Mouse (Mus musculus) lung, postnatal 0 days (tissue): ENCODE measurements at regions not wholly inside any gene's neighbourhood (a gene's known extent, or its start where the extent isn't known, plus 50 kb on each side); places are given as distances from the start of the nearest gene placed in this dataset.

ENCODE experiments used
- ATAC-seq: fragments of 200-750 bp; cut with Nextera tagmentation; 2 replicates; pipeline ENCODE4 v1.8.0; 2017; ENCODE audit warnings: moderate library complexity
- DNase-seq: peaks from one replicate; pipeline ENCODE4 v3.0.0-alpha.2; 2016; ENCODE audit warnings: low spot score
- H3K27ac ChIP-seq: fragments of 300-500 bp; sonication (generic); 2 replicates; pipeline ENCODE4 v1.5.1; 2014; ENCODE audit warnings: antibody characterized with exemption, mild to moderate bottlenecking, low read length, mixed read lengths
- H3K27me3 ChIP-seq: fragments of 300-500 bp; sonication (generic); replicated peaks from 2 replicates; pipeline ENCODE4 v1.6.1; 2014; ENCODE audit warnings: low read length, mixed read lengths; ENCODE audit not compliant: insufficient read depth
- H3K36me3 ChIP-seq: fragments of 300-500 bp; sonication (generic); 2 replicates; pipeline ENCODE4 v1.6.1; 2014; ENCODE audit warnings: low read length, mixed read lengths; ENCODE audit not compliant: insufficient read depth
- H3K4me1 ChIP-seq: fragments of 300-500 bp; sonication (generic); 2 replicates; pipeline ENCODE4 v1.6.1; 2014; ENCODE audit warnings: antibody characterized with exemption, low read depth, low read length, mixed read lengths; ENCODE audit not compliant: insufficient read depth
- H3K4me2 ChIP-seq: fragments of 300-500 bp; sonication (generic); replicated peaks from 2 replicates; pipeline ENCODE4 v1.6.1; 2014; ENCODE audit warnings: low read depth, mild to moderate bottlenecking, low read length, moderate library complexity, mixed read lengths
- H3K4me3 ChIP-seq: fragments of 300-500 bp; sonication (generic); 2 replicates; pipeline ENCODE4 v1.5.1; 2014; ENCODE audit warnings: low read depth, low read length
- H3K9ac ChIP-seq: fragments of 300-500 bp; sonication (generic); replicated peaks from 2 replicates; pipeline ENCODE4 v1.6.1; 2014; ENCODE audit warnings: low read depth, mild to moderate bottlenecking
- H3K9me3 ChIP-seq: fragments of 300-500 bp; sonication (generic); 2 replicates; pipeline ENCODE4 v1.6.1; 2016; ENCODE audit warnings: low read length, mixed read lengths
- CTCF ChIP-seq: IDR thresholded peaks from 2 replicates; pipeline ENCODE4 v1.5.1; 2016; ENCODE audit warnings: antibody characterized with exemption, mild to moderate bottlenecking
- EP300 ChIP-seq: IDR thresholded peaks from 2 replicates; pipeline ENCODE4 v1.6.1; 2016; ENCODE audit warnings: antibody characterized with exemption, mild to moderate bottlenecking, control low read depth
- WGBS: fragments of 180-500 bp; shearing (Covaris S2); extraction: QIAGEN DNeasy Blood & Tissue Kit; methylation state at CpG from one replicate; pipeline ENCODE4 v1.1.7; 2014; 5-methylcytosine and 5-hydroxymethylcytosine counted together

DNA sequence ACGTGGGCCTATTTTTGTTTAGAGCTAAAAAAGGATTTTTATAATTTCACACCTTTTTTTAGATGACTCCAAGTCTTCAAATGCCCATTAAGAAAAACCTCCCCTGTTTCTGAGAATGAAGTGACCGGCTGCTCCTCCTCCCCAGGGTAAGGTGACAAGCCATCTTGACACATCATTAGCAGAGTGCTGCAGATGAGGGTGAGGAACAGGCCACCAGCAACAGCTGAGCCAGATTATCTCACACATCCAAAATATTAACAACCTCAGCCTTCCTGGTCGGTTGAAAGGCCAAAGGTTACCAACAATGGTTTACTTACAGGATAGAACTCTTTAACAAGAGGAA, 172.4 kb upstream of the Nabp1 start:
- TF ChIP-seq CTCF = no peak
- peak; percentile 45 for TF ChIP-seq EP300

DNA sequence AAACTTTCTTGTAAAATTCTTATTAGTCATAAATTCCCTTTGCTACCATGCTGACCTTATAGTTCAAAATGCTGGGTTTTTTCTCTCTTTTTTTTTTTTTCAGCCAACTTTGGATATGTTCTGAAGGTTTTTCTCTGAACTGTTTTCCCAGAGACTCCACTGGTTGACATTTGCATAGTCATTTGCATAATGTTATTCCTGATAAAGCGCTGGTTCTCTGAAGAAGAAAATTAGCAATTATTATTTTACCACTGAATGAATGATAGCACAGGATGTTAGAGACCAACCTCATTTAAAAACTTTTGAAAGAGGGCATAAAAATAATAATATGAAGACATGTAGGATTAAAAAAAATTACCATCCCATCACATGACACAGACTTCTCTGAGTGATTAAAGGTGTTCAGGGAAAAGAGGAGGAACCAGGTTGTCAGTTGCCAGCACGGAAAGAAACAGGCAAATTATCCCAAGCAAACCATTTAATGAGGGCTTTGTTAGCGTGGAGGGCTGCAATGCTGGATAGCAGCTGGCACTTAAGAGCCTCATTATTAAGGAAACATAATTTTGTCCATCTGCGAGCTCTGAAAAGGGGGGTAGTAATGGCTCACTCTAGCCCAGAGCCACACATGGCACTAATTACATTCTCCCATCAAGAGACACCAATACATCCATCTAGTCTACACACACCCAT, 171.9 kb upstream of the Nabp1 start:
- DNase-seq = no peak
- H3K27ac ChIP-seq = no peak overlapping the region
- 34% methylated on average over 4 of the region's 4 CpGs for WGBS
- ATAC-seq = peak; percentile 54
- H3K27me3 ChIP-seq = no peaks in the 10 kb centered on the region
- H3K4me1 ChIP-seq = no peaks in the 10 kb centered on the region
- no peaks in the 10 kb centered on the region for H3K9me3 ChIP-seq
- no peaks in the 10 kb centered on the region for H3K36me3 ChIP-seq
- no peak overlapping the region for H3K9ac ChIP-seq
- no peak overlapping the region for H3K4me2 ChIP-seq
- H3K4me3 ChIP-seq = no peak overlapping the region
- TF ChIP-seq EP300 (no peak), CTCF (no peak)

More for the DNA sequence above, 172.4 kb upstream of the Nabp1 start:
- H3K9me3 ChIP-seq = no peaks in the 10 kb centered on the region
- 30% methylated on average over 3 of the region's 3 CpGs for WGBS
- H3K27ac ChIP-seq = no peak overlapping the region
- no peaks in the 10 kb centered on the region for H3K27me3 ChIP-seq
- H3K4me3 ChIP-seq = no peak overlapping the region
- H3K9ac ChIP-seq = no peak overlapping the region
- H3K4me1 ChIP-seq = no peaks in the 10 kb centered on the region
- H3K36me3 ChIP-seq = no peaks in the 10 kb centered on the region
- DNase-seq (peak; percentile 67), ATAC-seq (peak; percentile 86)
- H3K4me2 ChIP-seq = no peak overlapping the region

GRCm38 (mm10) chr1:51647955-51648354, 169.7 kb upstream of the Nabp1 start:
- Histone ChIP-seq H3K27me3 (no peaks in the 10 kb centered on the region), H3K27ac (no peak overlapping the region), H3K9ac (no peak overlapping the region), H3K9me3 (no peaks in the 10 kb centered on the region), H3K4me1 (no peaks in the 10 kb centered on the region), H3K4me3 (no peak overlapping the region), H3K36me3 (no peaks in the 10 kb centered on the region), H3K4me2 (no peak overlapping the region)
- WGBS = 50% methylated on average over 2 of the region's 2 CpGs
- no peak for TF ChIP-seq CTCF
- TF ChIP-seq EP300 = peak; percentile 26; the same call in 1 of the 2 replicates
- DNase-seq (peak; percentile 69), ATAC-seq (peak; percentile 64)

- Histone ChIP-seq H3K9me3 (no peaks in the 10 kb centered on the region), H3K4me3 (no peak overlapping the region), H3K27me3 (no peaks in the 10 kb centered on the region), H3K4me1 (no peaks in the 10 kb centered on the region), H3K9ac (no peak overlapping the region), H3K27ac (no peak overlapping the region), H3K4me2 (no peak overlapping the region), H3K36me3 (no peaks in the 10 kb centered on the region)
- peak; percentile 68 for DNase-seq
- no peak for ATAC-seq
- TF ChIP-seq EP300 (no peak), CTCF (peak; percentile 94)
- WGBS = 16% methylated on average over 2 of the region's 2 CpGs
These were observed 166.2 kb upstream of the Nabp1 start for GRCm38 (mm10) chr1:51644399-51644798.

DNA sequence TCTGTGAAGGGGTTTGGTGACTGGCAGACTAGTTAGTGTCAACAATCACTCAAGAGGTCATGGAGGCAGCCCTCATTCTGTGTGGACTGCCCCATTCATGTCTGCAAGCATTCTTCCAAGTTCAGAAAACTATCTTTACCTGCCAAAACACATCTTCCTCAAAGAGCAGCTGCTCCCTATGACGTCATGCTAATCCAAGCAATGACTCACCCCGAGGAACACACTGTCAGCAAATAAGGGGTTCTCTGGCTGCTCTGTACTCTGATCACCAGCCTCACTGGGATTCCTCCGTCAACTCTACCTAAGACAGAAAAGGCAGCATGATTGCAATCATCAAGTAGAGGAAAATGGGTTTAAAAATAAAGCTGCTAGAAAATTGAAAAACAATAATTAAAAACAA, 165.4 kb upstream of the Nabp1 start:
- Histone ChIP-seq H3K4me2 (no peak overlapping the region), H3K36me3 (no peaks in the 10 kb centered on the region), H3K27me3 (no peaks in the 10 kb centered on the region), H3K9ac (no peak overlapping the region), H3K4me3 (no peak overlapping the region), H3K9me3 (no peaks in the 10 kb centered on the region), H3K4me1 (no peaks in the 10 kb centered on the region), H3K27ac (no peak overlapping the region)
- ATAC-seq (peak; percentile 49), DNase-seq (peak; percentile 26)
- WGBS = 14% methylated on average over 3 of the region's 3 CpGs
- TF ChIP-seq CTCF (no peak), EP300 (no peak)

DNA sequence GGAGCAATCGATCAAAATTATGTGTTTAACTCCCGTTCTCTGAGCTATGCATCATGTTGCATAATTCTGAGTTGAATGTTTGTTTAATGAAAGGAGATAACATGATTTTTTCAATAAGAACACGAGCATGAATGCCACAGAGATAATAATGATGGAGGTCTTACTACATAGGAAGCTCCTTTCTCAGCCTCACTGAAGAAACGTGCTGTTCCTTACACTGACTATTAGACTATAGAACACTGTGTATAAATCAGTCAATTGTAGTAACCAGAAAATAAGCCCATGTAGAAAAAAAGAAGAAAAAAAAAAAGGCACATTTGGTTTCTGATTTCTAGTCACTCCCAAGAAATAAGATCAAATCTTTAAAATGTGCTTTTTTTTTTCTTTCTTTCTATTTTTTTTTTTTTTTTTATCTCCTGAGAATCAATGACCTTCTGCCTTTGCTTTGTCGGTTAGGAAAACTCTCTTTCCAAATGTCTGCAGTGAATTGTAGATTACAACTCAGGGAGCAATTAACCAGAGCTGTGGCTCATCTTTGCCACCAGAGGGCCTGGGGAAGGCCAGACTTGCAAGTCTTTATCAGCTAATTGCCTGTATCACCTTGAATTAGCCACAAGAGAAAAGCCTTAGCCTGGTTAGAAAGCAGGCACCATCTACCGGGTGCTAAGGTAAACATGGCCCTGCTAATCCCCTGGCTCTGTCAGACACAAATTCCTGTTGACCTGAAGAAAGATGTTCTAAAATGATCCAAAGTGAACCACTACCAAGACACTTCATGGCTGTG, 160.5 kb upstream of the Nabp1 start:
- no peak overlapping the region for H3K9ac ChIP-seq
- DNase-seq = peak; percentile 12
- 40% methylated on average over 6 of the region's 6 CpGs for WGBS

More for the DNA sequence above, 160.5 kb upstream of the Nabp1 start:
- Histone ChIP-seq H3K27ac (no peak overlapping the region), H3K27me3 (no peaks in the 10 kb centered on the region), H3K4me1 (no peaks in the 10 kb centered on the region), H3K4me3 (no peak overlapping the region), H3K36me3 (no peaks in the 10 kb centered on the region), H3K9me3 (no peaks in the 10 kb centered on the region), H3K4me2 (no peak overlapping the region)
- ATAC-seq = no peak
- TF ChIP-seq CTCF (peak; percentile 43; the same call in 1 of the 2 replicates), EP300 (no peak)
